Mouse (Mus musculus) lung, postnatal 0 days (tissue): Measurements from ENCODE around the gene Tada2a.

Experiments
- CTCF ChIP-seq: IDR thresholded peaks from 2 replicates; pipeline ENCODE4 v1.5.1; 2016; ENCODE audit warnings: antibody characterized with exemption, mild to moderate bottlenecking
- EP300 ChIP-seq: IDR thresholded peaks from 2 replicates; pipeline ENCODE4 v1.6.1; 2016; ENCODE audit warnings: antibody characterized with exemption, mild to moderate bottlenecking, control low read depth

DNA sequence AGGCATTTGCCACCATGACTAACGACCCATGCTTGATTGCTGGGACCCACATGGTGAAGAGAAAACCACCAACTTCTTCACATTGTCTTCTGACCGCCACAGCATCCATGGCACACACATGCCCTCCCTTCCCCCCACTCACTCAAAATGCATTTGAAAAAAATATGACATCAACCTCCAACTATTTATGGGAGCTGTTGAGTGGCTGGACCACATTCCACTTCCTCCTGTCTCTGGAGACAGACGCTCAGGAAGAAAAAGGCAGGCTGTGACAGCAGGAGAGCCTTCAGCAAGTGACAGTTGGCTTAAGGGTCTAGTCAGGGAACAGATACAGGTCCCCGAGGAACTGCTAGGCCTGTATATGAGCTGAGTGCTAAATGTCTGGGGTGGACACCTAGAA lies 49.5 kb downstream of the Tada2a start:
- peak; percentile 87 for TF ChIP-seq EP300
- TF ChIP-seq CTCF: no peak
